Mouse (Mus musculus) activated CD4-positive, CD25-positive, alpha-beta regulatory T cell, adult 4 months (primary cell): ENCODE results near the gene Zbtb40. TPM values are rescaled to one million over a fixed set of nuclear protein-coding genes. Genes with fewer than 3 reads are reported as not detected.

Source experiments
- polyA plus RNA-seq, 2 experiments: library from polyadenylated mRNA; unstranded; fragments of 100-300 nt; shearing (Covaris generic); gene quantifications; one replicate each; pipeline ENCODE4 v1.2.1; 2017

Zbtb40 gene
- polyA plus RNA-seq, 2 experiments from 2014 or later, result 3.9 to 6.0 TPM

Other genes with a start within 250 kb of the Zbtb40 start
- gene Ephb2, start 212.8 kb downstream of the Zbtb40 start, polyA plus RNA-seq, result not detected
- gene C1qb, start 162.6 kb downstream of the Zbtb40 start, polyA plus RNA-seq, result 1 to 10 TPM; 1.2 to 6.1 TPM
- under 1 TPM; 0.28 to 0.56 TPM for gene C1qc, start 155.7 kb downstream of the Zbtb40 start, polyA plus RNA-seq
- gene C1qa, start 150.0 kb downstream of the Zbtb40 start, polyA plus RNA-seq, result under 1 TPM; 0.83 to 0.97 TPM
- not detected for gene Epha8, start 92.0 kb downstream of the Zbtb40 start, polyA plus RNA-seq
- under 1 TPM in 1 of 2 experiments, not detected in 1; 0.32 TPM for gene Wnt4, start 228.7 kb upstream of the Zbtb40 start, polyA plus RNA-seq